Mouse (Mus musculus) myocyte (in vitro differentiated cells): ENCODE data around the gene Elovl3. TPM values are rescaled to one million over a fixed set of nuclear protein-coding genes. Genes with fewer than 3 reads are reported as not detected.

Source experiments
- H3K27me3 ChIP-seq: one replicate; pipeline ENCODE4 v1.6.1; 2011; ENCODE audit not compliant: control insufficient read depth, insufficient read depth, insufficient read length
- H3K36me3 ChIP-seq: one replicate; pipeline ENCODE4 v1.6.1; 2011; ENCODE audit not compliant: control insufficient read depth, insufficient read depth
- H3K4me2 ChIP-seq: one replicate; pipeline ENCODE4 v1.6.1; 2011; ENCODE audit warnings: low read depth, control low read depth
- H3K4me3 ChIP-seq: one replicate; pipeline ENCODE4 v1.5.1; 2011; ENCODE audit warnings: mild to moderate bottlenecking, control low read depth, moderate library complexity
- H3K79me2 ChIP-seq: one replicate; pipeline ENCODE4 v1.6.1; 2011; ENCODE audit not compliant: control insufficient read depth, insufficient read depth
- H3ac ChIP-seq: one replicate; pipeline ENCODE4 v1.6.1; 2011; ENCODE audit not compliant: control insufficient read depth, insufficient read length
- CEBPB ChIP-seq: IDR thresholded peaks from 2 replicates; pipeline ENCODE4 v1.6.1; 2011; ENCODE audit warnings: mild to moderate bottlenecking, moderate library complexity; ENCODE audit not compliant: poor library complexity, insufficient read depth, severe bottlenecking
- E2F4 ChIP-seq: IDR thresholded peaks from one replicate; pipeline ENCODE4 v1.6.1; 2011; ENCODE audit warnings: mild to moderate bottlenecking, control low read depth, moderate library complexity; ENCODE audit not compliant: insufficient read depth
- MAX ChIP-seq: IDR thresholded peaks from one replicate; pipeline ENCODE4 v1.6.1; 2011; ENCODE audit warnings: low read depth, mild to moderate bottlenecking, control low read depth
- MYOD1 ChIP-seq, 3 experiments: IDR thresholded peaks; one replicate each; pipeline ENCODE4 v1.6.1; 2011; ENCODE audit warnings: control low read depth in 2 of 3, low read depth in 2 of 3, mild to moderate bottlenecking in 2 of 3, moderate library complexity in 1 of 3; ENCODE audit not compliant: insufficient read length in 2 of 3, control insufficient read depth in 1 of 3
- MYOG ChIP-seq, 3 experiments: IDR thresholded peaks; one replicate each; pipeline ENCODE4 v1.6.1; 2011; ENCODE audit warnings: control low read depth in 2 of 3, low read depth in 2 of 3, mild to moderate bottlenecking in 2 of 3; ENCODE audit not compliant: insufficient read length in 2 of 3, control insufficient read depth in 1 of 3, insufficient read depth in 1 of 3
- POLR2A ChIP-seq: IDR thresholded peaks from one replicate; pipeline ENCODE4 v1.6.1; 2011; ENCODE audit warnings: low read depth, mild to moderate bottlenecking, control low read depth, moderate library complexity; ENCODE audit not compliant: insufficient read length
- POLR2AphosphoS2 ChIP-seq: IDR thresholded peaks from one replicate; pipeline ENCODE4 v1.6.1; 2011; ENCODE audit warnings: low read depth, control low read depth; ENCODE audit not compliant: insufficient read length
- REST ChIP-seq: IDR thresholded peaks from one replicate; pipeline ENCODE4 v1.6.1; 2011; ENCODE audit warnings: mild to moderate bottlenecking, control low read depth, moderate library complexity; ENCODE audit not compliant: insufficient read depth, insufficient read length
- SRF ChIP-seq: IDR thresholded peaks from one replicate; pipeline ENCODE4 v1.6.1; 2011; ENCODE audit warnings: low read depth; ENCODE audit not compliant: control insufficient read depth, insufficient read length
- TCF12 ChIP-seq: IDR thresholded peaks from one replicate; pipeline ENCODE4 v1.6.1; 2011; ENCODE audit warnings: mild to moderate bottlenecking, control low read depth; ENCODE audit not compliant: poor library complexity, insufficient read depth, severe bottlenecking
- TCF3 ChIP-seq: IDR thresholded peaks from one replicate; pipeline ENCODE4 v1.6.1; 2011; ENCODE audit warnings: low read depth, control low read depth; ENCODE audit not compliant: insufficient read length
- USF1 ChIP-seq: IDR thresholded peaks from one replicate; pipeline ENCODE4 v1.6.1; 2011; ENCODE audit warnings: low read depth, mild to moderate bottlenecking, control low read depth, moderate library complexity
- polyA plus RNA-seq: library from polyadenylated mRNA; unstranded; fragments of >200 nt; fragmentation: generic; extraction: Trizol; gene quantifications from one replicate; pipeline ENCODE4 v1.2.1, GENCODE M21; 2012; ENCODE audit warnings: missing spikeins

The Elovl3 gene
- polyA plus RNA-seq = 0.50 TPM

DNA sequence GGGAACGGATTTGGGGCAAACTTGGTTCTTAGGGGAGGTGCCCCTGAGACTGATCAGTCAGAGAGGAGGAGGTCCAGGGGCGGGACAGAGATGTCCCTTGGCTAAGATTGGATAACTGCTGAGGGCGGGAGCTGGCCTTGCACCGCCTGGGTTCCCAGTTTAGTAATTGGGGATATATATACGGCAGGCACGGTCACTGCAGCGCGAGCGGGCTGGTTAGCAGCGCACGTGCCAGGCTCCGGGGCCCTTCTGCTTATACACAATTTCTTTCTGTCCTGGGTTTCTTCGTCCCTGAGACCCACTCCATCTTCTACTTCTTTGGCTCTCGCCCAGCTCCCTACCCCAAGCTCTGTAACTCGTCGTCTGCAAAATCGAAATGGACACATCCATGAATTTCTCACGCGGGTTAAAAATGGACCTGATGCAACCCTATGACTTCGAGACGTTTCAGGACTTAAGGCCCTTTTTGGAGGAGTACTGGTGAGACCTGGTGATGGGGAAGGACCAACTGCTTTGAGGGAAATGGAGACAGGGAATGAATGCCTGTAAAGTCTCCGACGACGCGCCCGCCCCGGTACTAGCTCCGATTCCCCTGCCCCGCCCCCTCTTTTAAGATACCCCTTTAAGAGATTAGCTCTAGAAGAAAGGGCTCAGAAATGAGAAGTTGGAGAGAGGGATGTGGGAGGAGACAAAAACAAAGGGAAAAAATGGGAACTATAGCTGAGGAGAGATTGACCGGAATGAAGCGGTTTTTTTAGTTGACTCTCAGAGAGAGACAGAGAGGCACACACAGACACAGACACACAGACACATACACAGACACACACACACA, at the start of gene Elovl3:
Gene Elovl3, plus strand, starts transcription at position 204 of the 832 bp plus-strand sequence.
- Histone ChIP-seq H3K79me2 (no peaks in the 10 kb centered on the region), H3K36me3 (no peaks in the 10 kb centered on the region), H3K27me3 (no peaks in the 10 kb centered on the region), H3K4me3 (no peak within 1 kb of the TSS), H3K4me2 (peak within 1 kb of the TSS; percentile 38), H3ac (no peak within 1 kb of the TSS)
- no peak for TF ChIP-seq MAX

DNA sequence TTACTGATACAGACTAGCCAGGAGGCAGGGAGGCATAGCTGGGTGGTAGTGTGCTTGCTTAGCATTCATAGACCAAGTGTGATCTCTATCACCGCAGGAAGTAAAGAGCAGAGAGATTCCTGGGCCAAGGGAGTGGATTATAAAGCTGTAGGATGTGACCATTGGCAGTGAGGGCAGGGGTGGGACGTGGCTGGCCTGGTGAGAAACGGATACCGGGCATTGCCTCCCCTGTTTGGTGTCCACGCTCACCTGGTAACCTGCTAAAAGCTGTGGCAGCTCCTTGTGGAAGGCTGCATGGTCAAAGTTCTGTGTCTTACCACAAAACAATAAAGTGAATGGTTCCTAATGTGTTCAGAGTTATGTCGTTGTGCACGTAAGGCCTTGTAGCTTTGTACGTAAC, 46.5 kb upstream of the Elovl3 start:
- Histone ChIP-seq H3K27me3 (no peaks in the 10 kb centered on the region), H3K36me3 (peaks cover 21% of the 10 kb centered on the region), H3K4me2 (no peak overlapping the region), H3K4me3 (no peak overlapping the region), H3ac (no peak overlapping the region), H3K79me2 (no peaks in the 10 kb centered on the region)
- TF ChIP-seq POLR2AphosphoS2 (peak; percentile 32), MYOG (IDR thresholded peaks at IDR 0.05; ENCODE audit: control insufficient read depth in 1 of 3, insufficient read depth in 1 of 3, insufficient read length in 2 of 3, low read depth in 2 of 3) (no peak)

DNA sequence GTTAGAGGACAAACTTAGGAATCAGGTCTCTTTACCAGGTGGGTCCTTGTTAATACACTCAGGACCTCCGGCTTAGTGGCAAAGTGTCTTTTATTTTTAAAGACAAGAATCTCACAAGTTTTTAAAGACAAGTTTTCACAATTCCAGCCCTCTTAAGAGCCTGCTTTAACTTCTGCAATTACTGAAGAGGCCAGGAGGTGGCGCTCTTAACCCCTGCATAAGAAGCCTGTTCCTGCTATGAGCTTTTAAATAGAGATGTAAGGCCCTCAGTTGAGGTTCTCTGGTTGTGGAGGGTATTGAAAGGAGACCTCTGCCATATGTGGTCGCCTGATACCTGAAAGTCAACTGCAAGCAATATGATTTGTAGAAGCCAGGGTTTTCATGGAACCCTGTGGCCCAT, 45.4 kb upstream of the Elovl3 start:
- Histone ChIP-seq H3K36me3 (peaks cover 16% of the 10 kb centered on the region), H3K79me2 (no peaks in the 10 kb centered on the region), H3K4me2 (no peak overlapping the region), H3K4me3 (no peak overlapping the region), H3K27me3 (no peaks in the 10 kb centered on the region), H3ac (no peak overlapping the region)
- TF ChIP-seq MYOD1 (IDR thresholded peaks at IDR 0.05; ENCODE audit: control insufficient read depth in 1 of 3, insufficient read length in 2 of 3, low read depth in 2 of 3) = no peak
- TF ChIP-seq USF1 = no peak
- no peak for TF ChIP-seq SRF
- TF ChIP-seq POLR2A = no peak
- no peak for TF ChIP-seq MAX
- TF ChIP-seq E2F4 = no peak
- TF ChIP-seq TCF12 = no peak
- no peak for TF ChIP-seq TCF3
- no peak for TF ChIP-seq MYOG (IDR thresholded peaks at IDR 0.05; ENCODE audit: control insufficient read depth in 1 of 3, insufficient read depth in 1 of 3, insufficient read length in 2 of 3, low read depth in 2 of 3)
- TF ChIP-seq CEBPB = no peak
- no peak for TF ChIP-seq REST
- TF ChIP-seq POLR2AphosphoS2 = no peak

DNA sequence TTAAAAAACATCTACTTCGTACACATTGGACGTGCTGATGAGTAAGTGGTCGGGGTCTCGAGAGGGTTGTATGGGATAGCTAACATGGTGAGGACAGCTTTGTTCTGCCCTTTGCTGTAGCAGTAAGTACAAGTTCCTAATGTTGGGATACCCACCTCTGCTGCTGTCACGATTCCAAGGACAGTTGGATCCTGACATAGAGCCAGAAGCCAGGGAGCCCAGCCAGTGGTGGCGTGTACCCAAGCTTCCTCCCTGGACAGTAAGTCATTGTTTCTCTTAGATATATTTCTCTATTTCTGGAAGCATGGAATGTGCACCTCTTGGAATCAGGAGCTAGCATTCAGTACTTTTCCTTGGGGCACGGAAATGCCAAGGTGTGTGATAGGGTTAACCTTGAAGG, 43.8 kb upstream of the Elovl3 start:
- Histone ChIP-seq H3K27me3 (no peaks in the 10 kb centered on the region), H3K4me3 (no peak overlapping the region), H3ac (no peak overlapping the region), H3K79me2 (no peaks in the 10 kb centered on the region), H3K4me2 (no peak overlapping the region), H3K36me3 (peaks cover 16% of the 10 kb centered on the region)
- no peak for TF ChIP-seq REST

DNA sequence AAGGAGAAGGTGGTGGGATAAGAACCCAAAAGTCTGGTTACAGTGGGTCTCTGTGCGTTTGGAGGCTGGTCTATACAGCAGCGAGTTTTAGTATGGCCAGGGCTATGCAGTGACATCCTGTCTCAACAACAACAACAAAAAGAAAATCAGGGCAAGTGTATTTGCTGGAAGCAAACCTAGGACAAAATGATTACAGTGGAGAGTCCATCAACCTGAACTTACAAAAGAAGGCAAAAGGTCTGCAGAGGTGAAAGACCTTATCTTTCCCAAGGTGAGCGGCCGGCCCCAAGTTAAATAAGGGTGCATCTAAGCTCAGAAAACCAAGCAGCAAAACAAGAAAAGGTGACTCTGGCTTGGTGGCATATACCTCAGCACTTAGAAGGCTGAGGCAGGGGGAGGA, 40.1 kb upstream of the Elovl3 start:
- Histone ChIP-seq H3K4me3 (no peak overlapping the region), H3K4me2 (no peak overlapping the region), H3K79me2 (no peaks in the 10 kb centered on the region), H3K27me3 (no peaks in the 10 kb centered on the region), H3ac (no peak overlapping the region), H3K36me3 (no peaks in the 10 kb centered on the region)
- TF ChIP-seq CEBPB (no peak), POLR2A (no peak), REST (no peak)

DNA sequence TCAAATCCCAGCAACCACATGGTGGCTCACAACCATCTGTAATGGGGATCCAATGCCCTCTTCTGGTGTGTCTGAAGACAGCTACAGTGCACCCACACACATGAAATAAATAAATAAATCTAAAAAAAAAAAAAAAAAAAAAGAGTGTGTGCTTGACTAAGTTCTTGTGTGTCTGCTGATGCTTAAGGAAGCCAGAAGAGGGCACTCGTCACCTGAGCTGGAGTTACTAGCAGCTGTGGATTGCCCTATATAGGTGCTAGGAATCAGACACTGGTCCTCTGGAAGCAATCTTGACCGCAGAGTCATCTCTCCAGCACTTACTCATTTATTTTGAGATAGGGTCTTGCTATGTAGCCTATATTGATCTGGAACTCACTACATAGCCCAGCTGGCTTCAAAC, 37.6 kb upstream of the Elovl3 start:
- no peaks in the 10 kb centered on the region for H3K36me3 ChIP-seq
- H3ac ChIP-seq = no peak overlapping the region
- H3K4me2 ChIP-seq = no peak overlapping the region
- H3K79me2 ChIP-seq = no peaks in the 10 kb centered on the region
- no peak overlapping the region for H3K4me3 ChIP-seq
- TF ChIP-seq REST (no peak), TCF12 (no peak), TCF3 (no peak), MAX (no peak), POLR2A (no peak), POLR2AphosphoS2 (no peak), SRF (no peak), MYOG (IDR thresholded peaks at IDR 0.05; ENCODE audit: control insufficient read depth in 1 of 3, insufficient read depth in 1 of 3, insufficient read length in 2 of 3, low read depth in 2 of 3) (no peak)
- no peaks in the 10 kb centered on the region for H3K27me3 ChIP-seq
